Mouse (Mus musculus): ENCODE results near the gene Elfn2.
A peak's percentile ranks its signal among the peaks of the same experiment; 100 is the strongest.

The Elfn2 gene

GRCm38 (mm10) chr15:78718290-78719250, at the start of gene Elfn2:
Gene Elfn2, minus strand, starts transcription at chr15:78718771.
- DNase-seq = peak; percentile 50 to 57

GRCm38 (mm10) chr15:78763704-78764103, 45.1 kb upstream of the Elfn2 start:
- no peak for DNase-seq

GRCm38 (mm10) chr15:78763210-78763609, 44.6 kb upstream of the Elfn2 start:
- peak; percentile 52 to 67 for DNase-seq

GRCm38 (mm10) chr15:78761112-78761511, 42.5 kb upstream of the Elfn2 start:
- DNase-seq = peak; percentile 45 to 60

GRCm38 (mm10) chr15:78758132-78758531, 39.6 kb upstream of the Elfn2 start:
- DNase-seq = no peak

- DNase-seq = no peak
Measured at GRCm38 (mm10) chr15:78755966-78756725, 37.6 kb upstream of the Elfn2 start.

GRCm38 (mm10) chr15:78755226-78755625, 36.7 kb upstream of the Elfn2 start:
- no peak for DNase-seq

- no peak for DNase-seq
Measured at GRCm38 (mm10) chr15:78754144-78754543, 35.6 kb upstream of the Elfn2 start.

- no peak for DNase-seq
Measured at GRCm38 (mm10) chr15:78752991-78753390, 34.4 kb upstream of the Elfn2 start.

- DNase-seq = peak in 1 of 2 experiments; percentile 49
Measured at GRCm38 (mm10) chr15:78750608-78751350, 32.2 kb upstream of the Elfn2 start.

- DNase-seq = no peak
Measured at GRCm38 (mm10) chr15:78749855-78750254, 31.3 kb upstream of the Elfn2 start.

- peak; percentile 90 to 93 for DNase-seq
Measured at GRCm38 (mm10) chr15:78744206-78744605, 25.6 kb upstream of the Elfn2 start.

GRCm38 (mm10) chr15:78742831-78743230, 24.3 kb upstream of the Elfn2 start:
- DNase-seq = no peak

- no peak for DNase-seq
Measured at GRCm38 (mm10) chr15:78740662-78741061, 22.1 kb upstream of the Elfn2 start.

GRCm38 (mm10) chr15:78737146-78737545, 18.6 kb upstream of the Elfn2 start:
- DNase-seq = no peak

- peak; percentile 61 to 73 for DNase-seq
Measured at GRCm38 (mm10) chr15:78736681-78737100, 18.1 kb upstream of the Elfn2 start.

- peak in 1 of 2 experiments; percentile 39 for DNase-seq
Measured at GRCm38 (mm10) chr15:78736181-78736579, 17.6 kb upstream of the Elfn2 start.

GRCm38 (mm10) chr15:78735431-78736180, 17.0 kb upstream of the Elfn2 start:
- DNase-seq = peak; percentile 83 to 89

- DNase-seq = no peak
Measured at GRCm38 (mm10) chr15:78731830-78732229, 13.3 kb upstream of the Elfn2 start.

- no peak for DNase-seq
Measured at GRCm38 (mm10) chr15:78730315-78731049, 11.9 kb upstream of the Elfn2 start.

GRCm38 (mm10) chr15:78726697-78727096, 8.1 kb upstream of the Elfn2 start:
- DNase-seq = no peak
